Mouse (Mus musculus) liver, embryonic 14.5 days (tissue): ENCODE measurements around the gene Cryz.

Experiments
- CTCF ChIP-seq: IDR thresholded peaks from 2 replicates; pipeline ENCODE4 v1.5.1; 2016; ENCODE audit warnings: antibody characterized with exemption, low read depth, control low read depth
- EP300 ChIP-seq: IDR thresholded peaks from 2 replicates; pipeline ENCODE4 v1.6.1; 2016; ENCODE audit warnings: antibody characterized with exemption, low read depth

DNA sequence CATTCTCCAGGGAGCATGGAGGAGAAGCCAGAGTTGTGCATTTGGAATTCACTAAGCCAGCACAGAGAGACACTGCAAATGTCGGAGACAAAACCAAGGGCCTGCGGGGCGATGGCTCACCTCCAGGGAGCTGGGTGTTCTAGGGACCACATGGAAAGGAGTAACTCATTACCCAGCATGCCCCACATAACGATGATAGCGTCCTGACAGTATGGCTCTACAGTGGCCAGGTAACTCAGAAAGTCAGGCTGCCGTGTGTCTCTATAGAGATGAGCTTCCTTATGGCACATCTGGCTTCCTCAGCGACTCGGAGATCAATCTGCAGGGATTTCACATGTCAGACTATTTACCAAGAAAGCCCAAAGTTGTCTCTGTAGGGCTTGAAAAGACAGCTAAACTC, 18.3 kb downstream of the Cryz start:
- TF ChIP-seq CTCF (no peak), EP300 (no peak)
